Mouse (Mus musculus) urinary bladder, adult 2 months (tissue): ENCODE measurements at regions not wholly inside any gene's neighbourhood (a gene's known extent, or its start where the extent isn't known, plus 50 kb on each side); places are given as distances from the start of the nearest gene placed in this dataset.

Source experiments
- DNase-seq: peaks from one replicate; pipeline ENCODE4 v3.0.0; 2022; ENCODE audit warnings: low spot score

- no peak for DNase-seq
These were observed 248.3 kb downstream of the Nr2f2 start for GRCm38 (mm10) chr7:70117930-70118922.

- DNase-seq = no peak
These were observed 257.5 kb downstream of the Nr2f2 start for GRCm38 (mm10) chr7:70109013-70109412.

GRCm38 (mm10) chr7:70105024-70105423 lies 261.5 kb downstream of the Nr2f2 start:
- DNase-seq = no peak

GRCm38 (mm10) chr7:70104486-70104885 lies 262.0 kb downstream of the Nr2f2 start:
- DNase-seq = no peak

- DNase-seq = no peak
These were observed 262.9 kb downstream of the Nr2f2 start for GRCm38 (mm10) chr7:70103680-70104079.

- no peak for DNase-seq
These were observed 267.5 kb downstream of the Nr2f2 start for GRCm38 (mm10) chr7:70099001-70099400.

GRCm38 (mm10) chr7:70093916-70094784 lies 272.4 kb downstream of the Nr2f2 start:
- no peak for DNase-seq

- DNase-seq = no peak
These were observed 274.4 kb downstream of the Nr2f2 start for GRCm38 (mm10) chr7:70092089-70092488.

GRCm38 (mm10) chr7:70089121-70089520 lies 277.4 kb downstream of the Nr2f2 start:
- no peak for DNase-seq

GRCm38 (mm10) chr7:70069662-70070061 lies 296.9 kb downstream of the Nr2f2 start:
- DNase-seq = no peak

GRCm38 (mm10) chr7:70067828-70068719 lies 298.5 kb downstream of the Nr2f2 start:
- DNase-seq = no peak

- no peak for DNase-seq
These were observed 299.5 kb downstream of the Nr2f2 start for GRCm38 (mm10) chr7:70067071-70067470.

GRCm38 (mm10) chr7:70066448-70066847 lies 300.1 kb downstream of the Nr2f2 start:
- no peak for DNase-seq

GRCm38 (mm10) chr7:70065471-70066130 lies 300.9 kb downstream of the Nr2f2 start:
- no peak for DNase-seq

GRCm38 (mm10) chr7:70047415-70047753 lies 319.2 kb downstream of the Nr2f2 start:
- no peak for DNase-seq

- no peak for DNase-seq
These were observed 319.7 kb downstream of the Nr2f2 start for GRCm38 (mm10) chr7:70046691-70047414.

- DNase-seq = no peak
These were observed 329.5 kb downstream of the Nr2f2 start for GRCm38 (mm10) chr7:70037011-70037410.

- DNase-seq = no peak
These were observed 333.7 kb downstream of the Nr2f2 start for GRCm38 (mm10) chr7:70032857-70033256.

- DNase-seq = no peak
These were observed 337.2 kb downstream of the Nr2f2 start for GRCm38 (mm10) chr7:70029311-70029710.

GRCm38 (mm10) chr7:70025527-70025926 lies 341.0 kb downstream of the Nr2f2 start:
- DNase-seq = no peak
